Mouse (Mus musculus) forebrain, postnatal 0 days (tissue): ENCODE results near the gene Hibch. TPM values are rescaled to one million over a fixed set of nuclear protein-coding genes. Genes with fewer than 3 reads are reported as not detected.
"Not testable (repeated sequence)": the region's sequence is repeated elsewhere in the genome, so short reads cannot be mapped to it uniquely, and the experiment has no call there.

Experiments used
- ATAC-seq: fragments of 200-750 bp; cut with Nextera tagmentation; 2 replicates; pipeline ENCODE4 v1.8.0; 2017; ENCODE audit warnings: mild to moderate bottlenecking, moderate library complexity
- DNase-seq: peaks from one replicate; pipeline ENCODE4 v3.0.0-alpha.2; 2015
- H3K27ac ChIP-seq: fragments of 300-500 bp; sonication (generic); 2 replicates; pipeline ENCODE4 v1.5.1; 2014; ENCODE audit warnings: low read depth, mild to moderate bottlenecking, antibody characterized with exemption, low read length, moderate library complexity, mixed read lengths
- H3K27me3 ChIP-seq: fragments of 300-500 bp; sonication (generic); 2 replicates; pipeline ENCODE4 v1.6.1; 2014; ENCODE audit warnings: mild to moderate bottlenecking, low read length, mixed read lengths; ENCODE audit not compliant: insufficient read depth
- H3K36me3 ChIP-seq: fragments of 300-500 bp; sonication (generic); 2 replicates; pipeline ENCODE4 v1.6.1; 2014; ENCODE audit warnings: mild to moderate bottlenecking, moderate library complexity; ENCODE audit not compliant: insufficient read depth
- H3K4me1 ChIP-seq: fragments of 300-500 bp; sonication (generic); 2 replicates; pipeline ENCODE4 v1.6.1; 2014; ENCODE audit warnings: antibody characterized with exemption; ENCODE audit not compliant: insufficient read depth
- H3K4me2 ChIP-seq: fragments of 300-500 bp; sonication (generic); 2 replicates; pipeline ENCODE4 v1.6.1; 2014; ENCODE audit warnings: low read depth, mild to moderate bottlenecking, moderate library complexity
- H3K4me3 ChIP-seq: fragments of 300-500 bp; sonication (generic); 2 replicates; pipeline ENCODE4 v1.5.1; 2014; ENCODE audit warnings: low read depth, low read length, mixed read lengths
- H3K9ac ChIP-seq: fragments of 300-500 bp; sonication (generic); 2 replicates; pipeline ENCODE4 v1.6.1; 2014; ENCODE audit warnings: mild to moderate bottlenecking
- H3K9me3 ChIP-seq: fragments of 300-500 bp; sonication (generic); 2 replicates; pipeline ENCODE4 v1.6.1; 2016; ENCODE audit warnings: low read length
- CTCF ChIP-seq: sonication (generic); IDR thresholded peaks from 2 replicates; pipeline ENCODE4 v1.5.1; 2016; ENCODE audit warnings: antibody characterized with exemption, control low read depth, low read depth
- WGBS: fragments of 180-500 bp; shearing (Covaris S2); extraction: QIAGEN DNeasy Blood & Tissue Kit; methylation state at CpG from one replicate; pipeline ENCODE4 v1.1.7; 2014; 5-methylcytosine and 5-hydroxymethylcytosine counted together
- polyA plus RNA-seq: library from polyadenylated mRNA; unstranded; fragments of >200 nt; fragmentation: Nextera tagmentation; extraction: Ambion mirVana; gene quantifications from 2 replicates; pipeline ENCODE4 v1.2.1, GENCODE M21; 2015
- total RNA-seq: library from RNA; depleted of rRNA; stranded (reverse); fragments of >200 nt; gene quantifications from 2 replicates; pipeline ENCODE4 v1.2.3, GENCODE M21; 2014

Gene Hibch
- total and polyA plus RNA-seq, 2 experiments from 2014 or later: 12.8 to 15.2 TPM

GRCm38 (mm10) chr1:52839099-52839498 lies 5.6 kb upstream of the Hibch start:
- no peak for ATAC-seq
- no peak overlapping the region for H3K4me2 ChIP-seq
- no peak overlapping the region for H3K9ac ChIP-seq
- H3K27ac ChIP-seq: no peak overlapping the region
- no peaks in the 10 kb centered on the region for H3K27me3 ChIP-seq
- H3K9me3 ChIP-seq: no peaks in the 10 kb centered on the region
- no peaks in the 10 kb centered on the region for H3K36me3 ChIP-seq
- WGBS: 95% methylated on average over 3 of the region's 3 CpGs
- no peak for DNase-seq
- no peaks in the 10 kb centered on the region for H3K4me1 ChIP-seq
- H3K4me3 ChIP-seq: no peak overlapping the region
- no peak for TF ChIP-seq CTCF

GRCm38 (mm10) chr1:52844354-52844753 lies 375 bp upstream of the Hibch start:
- Histone ChIP-seq H3K9ac (peak overlapping the region; percentile 70), H3K4me3 (peak overlapping the region; percentile 67), H3K27ac (no peak overlapping the region), H3K36me3 (no peaks in the 10 kb centered on the region), H3K9me3 (no peaks in the 10 kb centered on the region), H3K4me2 (peak overlapping the region; percentile 77), H3K4me1 (no peaks in the 10 kb centered on the region; the same call in 1 of the 2 replicates), H3K27me3 (no peaks in the 10 kb centered on the region)
- ATAC-seq (no peak; the same call in 1 of the 2 replicates), DNase-seq (no peak)
- WGBS: 22% methylated on average over 3 of the region's 3 CpGs
- TF ChIP-seq CTCF: no peak

GRCm38 (mm10) chr1:52846556-52846955 lies 1.8 kb downstream of the Hibch start:
- Histone ChIP-seq H3K4me1 (no peaks in the 10 kb centered on the region; the same call in 1 of the 2 replicates), H3K9me3 (no peaks in the 10 kb centered on the region), H3K9ac (no peak overlapping the region), H3K4me3 (no peak overlapping the region), H3K4me2 (no peak overlapping the region), H3K27me3 (no peaks in the 10 kb centered on the region), H3K36me3 (no peaks in the 10 kb centered on the region), H3K27ac (no peak overlapping the region)
- WGBS: 87% methylated on average over 4 of the region's 4 CpGs
- DNase-seq (no peak), ATAC-seq (no peak)
- TF ChIP-seq CTCF: no peak

- no peak for DNase-seq
- no peak for TF ChIP-seq CTCF
- no peaks in the 10 kb centered on the region; the same call in 1 of the 2 replicates for H3K4me1 ChIP-seq
- no peaks in the 10 kb centered on the region for H3K36me3 ChIP-seq
- no peaks in the 10 kb centered on the region for H3K9me3 ChIP-seq
- no peak overlapping the region for H3K27ac ChIP-seq
- H3K9ac ChIP-seq: no peak overlapping the region
- no peak for ATAC-seq
- no peaks in the 10 kb centered on the region for H3K27me3 ChIP-seq
- H3K4me3 ChIP-seq: no peak overlapping the region
- WGBS: 78% methylated on average over 4 of the region's 4 CpGs
- no peak overlapping the region for H3K4me2 ChIP-seq
These were observed 4.7 kb downstream of the Hibch start for GRCm38 (mm10) chr1:52849422-52849821.

GRCm38 (mm10) chr1:52854029-52854428 lies 9.3 kb downstream of the Hibch start:
- not testable (repeated sequence) for H3K27me3 ChIP-seq, H3K9ac ChIP-seq, H3K9me3 ChIP-seq, H3K36me3 ChIP-seq, H3K4me3 ChIP-seq, H3K4me2 ChIP-seq, H3K4me1 ChIP-seq, H3K27ac ChIP-seq
- ATAC-seq: peak; percentile 59; the same call in 1 of the 2 replicates
- DNase-seq: peak; percentile 42
- no CpG with 5 or more reads among the region's 1 CpGs for WGBS
- peak; percentile 56 for TF ChIP-seq CTCF

GRCm38 (mm10) chr1:52855904-52856601 lies 11.3 kb downstream of the Hibch start:
- TF ChIP-seq CTCF: no peak
- Histone ChIP-seq H3K9me3 (no peaks in the 10 kb centered on the region), H3K27ac (no peak overlapping the region), H3K4me3 (no peak overlapping the region), H3K9ac (no peak overlapping the region), H3K36me3 (no peaks in the 10 kb centered on the region), H3K4me1 (no peaks in the 10 kb centered on the region), H3K4me2 (no peak overlapping the region), H3K27me3 (no peaks in the 10 kb centered on the region)
- ATAC-seq (no peak), DNase-seq (no peak)
- 84% methylated on average over 7 of the region's 7 CpGs for WGBS

GRCm38 (mm10) chr1:52864220-52864619 lies 19.5 kb downstream of the Hibch start:
- no peak overlapping the region for H3K27ac ChIP-seq
- WGBS: 97% methylated on average over 1 of the region's 1 CpGs
- DNase-seq: no peak
- H3K9me3 ChIP-seq: no peaks in the 10 kb centered on the region
- H3K4me1 ChIP-seq: no peaks in the 10 kb centered on the region
- no peaks in the 10 kb centered on the region for H3K27me3 ChIP-seq
- TF ChIP-seq CTCF: no peak
- no peak overlapping the region for H3K9ac ChIP-seq
- peaks cover 5% of the 10 kb centered on the region; the same call in 1 of the 2 replicates for H3K36me3 ChIP-seq
- no peak overlapping the region for H3K4me3 ChIP-seq
- no peak overlapping the region for H3K4me2 ChIP-seq
- ATAC-seq: no peak
